Mouse (Mus musculus): ENCODE data around the gene Tmem140. TPM values are rescaled to one million over a fixed set of nuclear protein-coding genes. Genes with fewer than 3 reads are reported as not detected.
A peak's percentile ranks its signal among the peaks of the same experiment; 100 is the strongest.

Gene Tmem140
- 1.1 and 2.6 TPM in 2 replicates for polyA plus RNA-seq (2015; fragmentation: Nextera tagmentation; extraction: Ambion mirVana)

DNA sequence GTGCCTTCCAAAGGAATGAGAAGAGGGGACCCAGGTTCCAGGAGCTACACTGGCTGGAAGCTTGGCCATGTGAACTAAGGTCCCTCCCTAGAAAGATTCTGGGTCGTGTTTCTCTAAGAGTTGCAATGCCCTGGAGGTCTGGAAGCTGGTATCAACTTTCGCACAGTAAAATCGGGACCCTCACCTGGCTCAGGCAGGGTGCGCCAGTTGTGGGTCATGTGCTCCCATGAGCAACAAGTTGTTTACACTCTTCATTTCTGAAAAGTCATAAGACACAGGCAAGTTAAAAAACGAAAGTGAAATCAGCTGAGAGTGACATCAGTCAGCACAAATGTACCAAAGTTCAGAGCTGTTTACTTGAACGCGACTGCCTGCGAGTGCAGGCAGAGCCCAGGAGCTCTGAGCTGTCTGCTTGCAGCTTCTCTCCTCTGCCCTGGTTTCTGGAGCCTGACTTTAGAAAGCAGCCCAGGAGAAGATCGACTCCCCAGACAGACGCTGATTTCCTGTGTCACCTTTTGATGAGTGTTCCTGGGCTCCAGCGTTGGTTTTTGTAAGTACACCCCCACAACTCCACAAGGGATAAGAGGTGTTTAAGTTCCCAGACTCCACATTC, at the start of gene Tmem140:
Tmem140 (plus strand) TSS at position 356 of the 613 bp plus-strand sequence.
- Histone ChIP-seq H3K9me3 (replicated peaks) (no peaks in the 10 kb centered on the region), H3K4me2 (peak within 1 kb of the TSS; percentile 19), H3K27ac (replicated peaks) (no peak within 1 kb of the TSS), H3K4me3 (replicated peaks) (no peak within 1 kb of the TSS), H3K36me3 (no peaks in the 10 kb centered on the region), H3K4me1 (no peaks in the 10 kb centered on the region), H3K9ac (replicated peaks) (no peak within 1 kb of the TSS), H3K27me3 (replicated peaks) (no peaks in the 10 kb centered on the region)
- 67% methylated on average over 11 of the region's 11 CpGs for WGBS
- ATAC-seq (ENCODE audit: low FRiP score): no peak

DNA sequence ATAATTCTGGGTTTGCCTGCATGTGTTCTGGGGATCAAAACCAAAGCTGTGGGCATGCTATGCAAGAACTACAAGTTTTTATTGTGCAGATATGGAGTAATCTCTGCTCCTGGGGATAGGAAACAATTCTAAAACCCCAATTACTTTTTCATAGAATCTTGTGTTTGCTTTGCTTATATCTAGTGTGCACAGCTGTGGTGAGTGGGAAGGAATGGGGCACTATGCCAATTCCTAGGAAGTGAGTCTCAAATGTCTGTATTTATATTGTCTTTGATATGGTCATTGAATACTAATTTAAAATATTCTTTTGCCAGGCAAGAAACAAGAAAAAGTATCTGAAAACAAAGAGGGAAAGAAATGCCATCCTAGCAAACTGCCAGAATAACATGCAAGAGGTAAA, 38.5 kb upstream of the Tmem140 start:
- Histone ChIP-seq H3K27me3 (replicated peaks) (no peaks in the 10 kb centered on the region), H3K27ac (replicated peaks) (no peak overlapping the region), H3K36me3 (no peaks in the 10 kb centered on the region), H3K9me3 (replicated peaks) (no peaks in the 10 kb centered on the region), H3K4me2 (no peak overlapping the region), H3K4me3 (replicated peaks) (no peak overlapping the region), H3K9ac (replicated peaks) (no peak overlapping the region), H3K4me1 (no peaks in the 10 kb centered on the region)
- ATAC-seq (ENCODE audit: low FRiP score): no peak

DNA sequence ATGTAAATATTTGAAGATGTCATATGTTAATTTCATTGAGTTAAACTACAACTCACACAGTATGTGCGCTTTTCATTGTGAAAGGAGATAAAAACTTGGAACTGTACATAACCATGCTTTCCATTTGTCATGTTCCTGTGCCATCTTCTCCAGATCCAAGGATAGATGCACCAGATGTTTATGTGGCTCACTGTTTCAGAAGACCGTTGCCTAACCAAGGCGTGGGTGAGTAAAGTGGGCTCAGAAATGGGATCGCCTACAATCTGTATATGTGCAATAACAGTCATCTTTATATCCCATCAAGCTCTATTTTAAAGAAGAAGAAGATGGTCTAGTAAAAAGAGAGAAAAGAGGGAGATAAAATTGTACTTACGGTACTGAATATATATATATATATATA, 30.6 kb upstream of the Tmem140 start:
- no peak overlapping the region for H3K4me2 ChIP-seq
- ATAC-seq (ENCODE audit: low FRiP score): no peak
- H3K4me3 ChIP-seq (replicated peaks): no peak overlapping the region
- no peaks in the 10 kb centered on the region for H3K36me3 ChIP-seq
- H3K9ac ChIP-seq (replicated peaks): no peak overlapping the region
- H3K4me1 ChIP-seq: no peaks in the 10 kb centered on the region
- no peaks in the 10 kb centered on the region for H3K9me3 ChIP-seq (replicated peaks)
- no peak overlapping the region for H3K27ac ChIP-seq (replicated peaks)
- no peaks in the 10 kb centered on the region for H3K27me3 ChIP-seq (replicated peaks)
- WGBS: 94% methylated on average over 5 of the region's 5 CpGs

DNA sequence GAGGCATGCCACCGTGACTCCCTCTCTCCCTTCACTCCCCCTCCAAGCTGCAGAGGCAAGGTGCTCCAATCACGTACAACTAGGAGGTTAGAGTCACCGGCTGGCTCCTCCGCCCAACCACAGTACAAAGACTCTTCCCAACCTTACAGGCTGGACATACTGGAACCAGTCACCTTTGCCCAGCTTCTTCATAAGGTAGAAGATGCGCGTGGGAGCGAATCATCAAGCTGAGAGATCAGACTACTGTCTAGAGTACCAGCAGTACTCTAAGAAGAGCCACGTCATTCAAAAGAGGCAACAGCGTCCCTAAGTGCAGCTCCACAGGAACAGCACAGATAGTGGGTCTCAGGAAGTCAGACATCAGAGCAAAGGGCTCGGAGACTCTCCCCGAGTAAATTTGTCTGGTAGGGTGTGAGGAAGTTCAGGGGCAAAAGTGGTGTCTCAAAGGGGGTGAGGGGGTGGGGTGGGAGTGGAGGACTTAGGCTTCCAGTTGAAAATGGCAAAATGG, 1.3 kb upstream of the Tmem140 start:
- no peak overlapping the region for H3K27ac ChIP-seq (replicated peaks)
- WGBS: 93% methylated on average over 11 of the region's 11 CpGs
- ATAC-seq (ENCODE audit: low FRiP score): no peak

DNA sequence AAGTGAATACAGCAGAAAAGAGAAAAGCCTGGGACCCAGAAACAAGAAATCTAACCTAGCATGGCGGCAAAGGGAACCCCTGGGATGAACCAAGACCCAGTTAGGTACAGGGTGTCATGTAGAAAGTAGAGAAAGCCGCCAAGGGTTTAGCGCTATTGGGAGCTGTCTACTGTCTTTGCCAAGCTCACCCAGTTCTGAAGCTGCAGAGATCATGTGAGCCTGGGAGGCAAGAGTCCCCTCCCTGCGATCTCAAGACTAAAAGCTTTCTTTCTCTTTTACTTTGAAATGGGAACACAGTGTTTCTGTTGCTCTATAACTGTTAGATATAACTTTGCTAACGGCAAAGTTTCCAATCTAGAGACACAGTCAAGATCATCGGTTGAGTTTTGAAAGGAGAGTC, 565 bp upstream of the Tmem140 start:
- Histone ChIP-seq H3K27ac (replicated peaks) (no peak overlapping the region), H3K9me3 (replicated peaks) (no peaks in the 10 kb centered on the region), H3K4me2 (no peak overlapping the region), H3K27me3 (replicated peaks) (no peaks in the 10 kb centered on the region), H3K36me3 (no peaks in the 10 kb centered on the region), H3K4me3 (replicated peaks) (no peak overlapping the region), H3K9ac (replicated peaks) (no peak overlapping the region), H3K4me1 (no peaks in the 10 kb centered on the region)
- WGBS: 95% methylated on average over 6 of the region's 6 CpGs
- ATAC-seq (ENCODE audit: low FRiP score): no peak

More for the DNA sequence above, 1.3 kb upstream of the Tmem140 start:
- Histone ChIP-seq H3K27me3 (replicated peaks) (no peaks in the 10 kb centered on the region), H3K9ac (replicated peaks) (no peak overlapping the region), H3K4me2 (no peak overlapping the region), H3K36me3 (no peaks in the 10 kb centered on the region), H3K4me1 (no peaks in the 10 kb centered on the region), H3K9me3 (replicated peaks) (no peaks in the 10 kb centered on the region), H3K4me3 (replicated peaks) (no peak overlapping the region)

DNA sequence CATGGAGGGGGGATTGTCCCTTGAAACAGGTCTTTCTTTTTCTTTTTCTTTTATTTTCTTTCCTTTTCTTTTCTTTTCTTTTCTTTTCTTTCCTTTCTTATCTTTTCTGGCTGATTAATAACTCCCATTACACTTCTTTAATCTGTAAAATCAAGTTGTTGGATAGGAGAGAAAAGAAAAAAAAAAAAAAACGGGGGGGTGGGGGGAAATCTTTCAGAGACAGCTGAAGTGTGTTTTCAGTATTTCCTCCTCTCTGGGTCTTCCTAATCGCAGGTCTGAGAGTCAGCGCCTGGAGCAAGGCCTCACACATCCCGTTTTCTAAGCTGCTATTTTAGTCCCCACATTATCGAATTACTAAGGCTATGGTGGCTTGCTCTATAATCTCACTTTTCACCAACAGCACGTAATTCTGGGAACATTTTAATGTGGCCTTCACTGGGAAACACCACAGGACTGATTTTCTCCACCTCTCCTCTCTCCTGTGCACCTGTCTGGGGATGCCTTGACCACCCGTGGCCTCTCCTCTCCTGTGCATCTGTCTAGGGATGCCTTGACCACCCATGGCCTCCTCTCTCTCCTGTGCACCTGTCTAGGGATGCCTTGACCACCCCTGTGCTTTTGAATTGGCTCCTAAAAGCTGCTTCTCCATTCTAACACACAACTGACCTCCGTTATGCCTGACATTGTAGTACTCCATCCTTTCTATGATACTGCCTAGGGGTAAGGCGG, 1.0 kb downstream of the Tmem140 start:
- 80% methylated on average over 9 of the region's 9 CpGs for WGBS
- Histone ChIP-seq H3K4me2 (no peak overlapping the region), H3K4me3 (replicated peaks) (no peak overlapping the region), H3K36me3 (no peaks in the 10 kb centered on the region), H3K27me3 (replicated peaks) (no peaks in the 10 kb centered on the region), H3K9ac (replicated peaks) (no peak overlapping the region), H3K4me1 (no peaks in the 10 kb centered on the region), H3K9me3 (replicated peaks) (no peaks in the 10 kb centered on the region), H3K27ac (replicated peaks) (no peak overlapping the region)
- no peak for ATAC-seq (ENCODE audit: low FRiP score)

DNA sequence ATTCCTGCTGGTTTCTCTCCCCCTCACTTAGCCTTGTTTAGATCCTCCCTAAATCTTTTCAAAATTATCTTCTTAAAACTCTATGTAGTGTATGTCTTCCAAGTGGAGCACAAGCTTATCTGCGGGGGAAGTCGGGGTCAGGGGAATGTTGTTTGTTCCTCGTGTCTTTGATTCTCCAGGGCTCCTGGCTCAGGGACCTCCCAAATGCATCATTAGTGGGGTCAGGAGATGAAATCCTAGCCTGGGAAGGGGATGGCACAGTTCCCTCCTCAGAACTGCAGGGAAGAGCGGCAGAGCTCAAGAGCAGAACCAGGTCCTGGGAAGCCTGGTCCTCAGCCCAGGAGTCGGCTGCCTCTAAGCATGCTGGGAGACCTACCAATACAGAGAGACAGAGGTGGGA, 2.3 kb downstream of the Tmem140 start:
- no peak overlapping the region for H3K27ac ChIP-seq (replicated peaks)
- no peak overlapping the region for H3K4me3 ChIP-seq (replicated peaks)
- 79% methylated on average over 5 of the region's 5 CpGs for WGBS
- no peak overlapping the region for H3K4me2 ChIP-seq
- no peaks in the 10 kb centered on the region for H3K36me3 ChIP-seq
- H3K9me3 ChIP-seq (replicated peaks): no peaks in the 10 kb centered on the region
- H3K27me3 ChIP-seq (replicated peaks): no peaks in the 10 kb centered on the region
- no peak for ATAC-seq (ENCODE audit: low FRiP score)
- H3K4me1 ChIP-seq: no peaks in the 10 kb centered on the region
- no peak overlapping the region for H3K9ac ChIP-seq (replicated peaks)

DNA sequence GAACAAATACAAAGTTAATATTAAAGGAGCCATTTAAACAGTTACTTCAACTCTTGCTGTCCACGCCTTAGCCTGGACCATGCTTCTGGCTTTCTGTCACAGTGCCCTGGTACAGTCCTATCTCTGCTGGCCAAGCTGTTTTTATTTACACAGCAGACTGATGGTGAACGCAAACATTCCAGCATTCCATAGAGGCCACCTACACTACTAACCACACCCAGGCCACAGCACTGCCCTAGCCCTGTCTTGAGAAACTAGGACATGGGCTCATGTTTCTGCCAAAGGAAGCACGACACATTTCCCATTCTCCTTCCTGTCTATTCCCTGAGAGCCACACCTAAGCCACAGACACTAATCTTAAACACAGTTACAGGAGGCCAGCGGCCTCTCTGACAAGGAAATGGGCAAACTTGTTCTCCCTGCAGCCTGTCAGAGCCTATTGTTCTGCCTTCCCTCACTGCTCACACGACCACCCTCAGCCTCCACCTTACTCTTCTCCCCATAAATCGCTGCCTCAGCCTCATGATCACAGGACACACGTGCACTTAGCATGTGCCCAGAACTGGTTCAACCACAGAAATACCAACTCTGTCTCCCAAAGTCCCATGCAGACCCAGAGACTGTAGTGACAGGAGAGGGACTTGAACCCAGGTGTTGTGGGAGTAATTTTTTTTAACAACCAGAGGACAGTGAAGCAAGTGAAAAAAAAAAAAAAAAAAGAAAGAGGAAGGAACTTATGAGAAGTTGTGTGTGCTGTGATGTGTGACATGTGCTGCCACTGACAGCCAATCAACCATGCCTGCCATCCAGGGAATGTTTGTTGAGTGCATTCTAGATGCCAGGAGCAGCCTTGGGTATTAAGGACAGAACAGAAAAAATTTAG, 3.0 kb downstream of the Tmem140 start:
- no peaks in the 10 kb centered on the region for H3K36me3 ChIP-seq
- no peaks in the 10 kb centered on the region for H3K27me3 ChIP-seq (replicated peaks)
- H3K27ac ChIP-seq (replicated peaks): no peak overlapping the region
- ATAC-seq (ENCODE audit: low FRiP score): no peak
- H3K4me3 ChIP-seq (replicated peaks): no peak overlapping the region
- 69% methylated on average over 7 of the region's 7 CpGs for WGBS
- no peaks in the 10 kb centered on the region for H3K9me3 ChIP-seq (replicated peaks)
- H3K4me2 ChIP-seq: no peak overlapping the region
- H3K9ac ChIP-seq (replicated peaks): no peak overlapping the region
- H3K4me1 ChIP-seq: no peaks in the 10 kb centered on the region

DNA sequence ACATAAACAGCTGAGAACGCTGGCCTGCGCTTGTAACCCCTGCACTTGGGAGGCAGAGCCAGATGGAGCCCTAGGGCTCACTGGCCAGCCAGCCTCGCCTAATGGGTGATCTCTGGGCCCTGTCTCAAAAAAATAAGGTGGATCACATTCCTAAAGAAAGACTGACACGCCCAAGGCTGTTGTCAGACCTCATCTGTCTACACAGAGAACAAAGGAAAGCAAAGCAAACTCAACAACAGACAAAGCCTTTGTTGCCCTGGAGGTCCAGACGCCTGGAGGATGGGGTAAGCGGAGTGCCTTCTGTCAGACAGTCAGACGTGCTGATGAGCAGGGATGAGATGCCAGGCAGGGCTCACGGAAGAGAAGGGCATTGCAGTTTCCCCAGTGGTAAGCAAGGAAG, 3.8 kb downstream of the Tmem140 start:
- H3K4me2 ChIP-seq: no peak overlapping the region
- H3K36me3 ChIP-seq: no peaks in the 10 kb centered on the region
- H3K9ac ChIP-seq (replicated peaks): no peak overlapping the region
- no peak overlapping the region for H3K4me3 ChIP-seq (replicated peaks)
- 34% methylated on average over 8 of the region's 8 CpGs for WGBS
- ATAC-seq (ENCODE audit: low FRiP score): no peak
- H3K27ac ChIP-seq (replicated peaks): no peak overlapping the region
- H3K27me3 ChIP-seq (replicated peaks): no peaks in the 10 kb centered on the region
- H3K4me1 ChIP-seq: no peaks in the 10 kb centered on the region
- no peaks in the 10 kb centered on the region for H3K9me3 ChIP-seq (replicated peaks)

DNA sequence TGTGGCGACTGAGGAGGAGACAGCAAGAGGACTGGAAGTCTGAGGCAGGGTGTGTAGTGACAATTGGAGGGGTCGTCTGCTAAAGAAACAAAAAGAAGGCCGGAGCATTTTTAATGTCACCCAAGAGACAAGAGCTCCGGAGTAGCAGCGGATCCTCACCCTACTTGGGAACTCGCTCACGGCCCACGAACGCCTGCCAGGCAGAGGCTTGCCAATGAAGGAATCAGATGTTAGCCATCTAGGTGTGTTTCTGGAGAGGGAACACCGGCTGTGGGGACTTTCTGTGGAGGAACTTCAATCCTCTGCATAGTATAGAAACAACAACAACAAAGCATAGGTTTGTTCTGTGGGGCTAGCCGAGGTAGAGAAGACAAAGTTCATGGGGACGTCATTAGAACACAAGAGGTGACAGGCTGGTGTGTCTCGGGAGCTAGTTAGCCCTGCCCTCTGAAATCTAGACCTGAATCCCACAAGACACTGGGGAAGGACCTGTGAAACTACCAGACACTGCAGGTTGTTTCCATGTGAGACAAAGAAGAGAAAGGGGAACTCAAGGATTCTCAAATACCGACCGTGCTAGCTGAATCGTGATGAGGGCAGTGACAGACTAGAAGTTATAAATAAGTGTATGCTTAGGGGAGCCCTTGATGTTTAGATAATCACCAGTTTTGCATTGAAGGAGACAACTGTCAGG, 4.5 kb downstream of the Tmem140 start:
- Histone ChIP-seq H3K27me3 (replicated peaks) (no peaks in the 10 kb centered on the region), H3K9ac (replicated peaks) (no peak overlapping the region), H3K27ac (replicated peaks) (no peak overlapping the region), H3K4me3 (replicated peaks) (no peak overlapping the region), H3K36me3 (no peaks in the 10 kb centered on the region), H3K9me3 (replicated peaks) (no peaks in the 10 kb centered on the region), H3K4me1 (no peaks in the 10 kb centered on the region), H3K4me2 (no peak overlapping the region)
- ATAC-seq (ENCODE audit: low FRiP score): no peak
- WGBS: 68% methylated on average over 16 of the region's 16 CpGs

DNA sequence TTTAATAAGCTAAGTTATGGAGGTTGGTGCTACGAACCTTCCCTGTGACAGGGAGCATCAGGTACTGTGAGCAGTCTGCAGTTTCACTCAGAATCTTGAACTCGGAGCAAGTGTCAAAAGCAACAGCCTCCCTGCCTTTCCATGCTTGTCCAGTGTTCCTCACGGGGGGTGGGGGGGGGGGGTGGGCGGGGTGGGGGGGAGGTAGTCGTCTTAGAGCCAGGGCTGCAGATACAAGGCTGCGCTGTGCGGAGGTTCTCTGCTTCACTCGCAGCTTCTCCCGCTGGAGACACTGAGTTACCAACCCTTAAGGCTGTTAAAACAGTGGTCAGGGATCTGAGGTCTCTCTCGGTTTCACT, 5.0 kb downstream of the Tmem140 start:
- no peak overlapping the region for H3K4me2 ChIP-seq
- 80% methylated on average over 10 of the region's 10 CpGs for WGBS
- H3K9me3 ChIP-seq (replicated peaks): no peaks in the 10 kb centered on the region
- H3K27me3 ChIP-seq (replicated peaks): no peaks in the 10 kb centered on the region
- no peak overlapping the region for H3K4me3 ChIP-seq (replicated peaks)
- H3K9ac ChIP-seq (replicated peaks): no peak overlapping the region
- H3K4me1 ChIP-seq: no peaks in the 10 kb centered on the region
- H3K36me3 ChIP-seq: no peaks in the 10 kb centered on the region
- no peak for ATAC-seq (ENCODE audit: low FRiP score)
- no peak overlapping the region for H3K27ac ChIP-seq (replicated peaks)
